Mouse (Mus musculus) left cerebral cortex, adult 18-20 months (tissue): ENCODE measurements around the gene 1700001K19Rik. TPM values are rescaled to one million over a fixed set of nuclear protein-coding genes. Genes with fewer than 3 reads are reported as not detected.
"Not testable (repeated sequence)": the region's sequence is repeated elsewhere in the genome, so short reads cannot be mapped to it uniquely, and the experiment has no call there.

ENCODE experiments used
- DNase-seq, 2 experiments: peaks; one replicate each; pipeline ENCODE4 v3.0.0; 2021 to 2022; ENCODE audit warnings: low spot score in 2 of 2, mixed read lengths in 1 of 2
- long read RNA-seq, 2 experiments: library from polyadenylated mRNA; stranded (forward); transcript quantifications; one replicate each; pipeline ENCODE4 v2.0.0; 2021
- total RNA-seq, 2 experiments: library from RNA; stranded (reverse); gene quantifications; 2 replicates each; pipeline ENCODE4 v1.2.3; 2021

Gene 1700001K19Rik
- not detected for total RNA-seq
- long read RNA-seq, experiment 1: 0 reads
- long read RNA-seq, experiment 2: 0 reads

GRCm38 (mm10) chr12:110682561-110683299 lies at the start of gene 1700001K19Rik:
Gene 1700001K19Rik (minus strand): TSS chr12:110682619.
- no peak for DNase-seq

- DNase-seq: no peak
Measured at GRCm38 (mm10) chr12:110726428-110726827, 44.0 kb upstream of the 1700001K19Rik start.

DNA sequence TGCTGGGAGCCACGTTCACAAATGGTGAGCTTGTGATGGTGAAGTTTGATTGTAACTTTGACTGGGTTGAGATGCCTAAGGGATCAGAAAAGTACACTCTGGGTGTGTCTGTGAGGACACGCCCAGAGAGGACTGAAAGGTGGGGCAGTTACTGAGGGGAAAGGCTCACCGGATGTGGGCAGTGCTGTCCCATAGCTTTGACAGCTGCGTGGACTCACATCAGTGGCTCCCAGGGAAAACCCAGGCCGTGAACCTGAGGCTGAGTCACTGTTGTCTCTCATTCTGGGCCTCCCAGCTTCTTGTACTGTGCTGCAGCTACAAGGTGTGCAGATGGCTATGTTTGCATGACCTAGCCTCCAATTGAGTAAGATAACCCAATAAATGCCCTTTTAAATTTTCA lies 43.1 kb upstream of the 1700001K19Rik start:
- no peak for DNase-seq

GRCm38 (mm10) chr12:110725051-110725450 lies 42.6 kb upstream of the 1700001K19Rik start:
- DNase-seq: no peak

DNA sequence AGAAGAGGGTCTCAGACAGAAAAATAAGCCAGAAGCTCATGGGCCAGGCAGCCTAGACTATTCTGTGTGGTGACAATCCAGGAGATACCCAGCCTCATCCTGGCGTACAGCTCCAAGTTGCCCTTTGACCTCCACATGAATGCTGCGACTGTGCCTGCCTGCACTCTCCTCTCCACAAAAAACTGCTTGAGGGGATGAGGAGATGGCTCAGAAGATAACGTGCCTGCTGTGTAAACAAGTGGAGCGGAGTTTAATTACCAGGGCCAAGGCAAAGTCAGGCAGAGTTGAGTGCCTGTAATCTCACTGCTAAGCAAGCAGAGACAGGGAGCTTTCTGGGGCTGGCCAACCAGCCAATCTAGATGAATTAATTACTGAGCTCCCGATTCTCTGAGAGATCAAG lies 33.6 kb upstream of the 1700001K19Rik start:
- DNase-seq: no peak

DNA sequence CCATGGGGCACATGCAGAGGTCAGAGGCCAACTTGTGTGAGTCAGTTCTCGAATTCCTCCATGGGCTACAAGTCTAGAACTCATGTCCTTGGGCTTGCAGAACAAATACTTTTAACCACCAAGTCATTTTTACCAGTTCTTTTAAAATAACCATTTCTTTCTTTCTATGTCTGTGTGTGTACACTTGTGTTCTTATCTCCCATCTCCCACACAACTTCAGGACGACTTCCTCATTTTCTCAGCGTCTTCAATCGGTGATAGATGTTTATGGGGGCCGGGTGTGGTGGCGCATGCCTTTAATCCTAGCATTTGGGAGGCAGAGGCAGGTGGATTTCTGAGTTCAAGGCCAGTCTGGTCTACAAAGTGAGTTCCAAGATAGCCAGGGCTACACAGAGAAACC lies 31.8 kb upstream of the 1700001K19Rik start:
- no peak for DNase-seq

DNA sequence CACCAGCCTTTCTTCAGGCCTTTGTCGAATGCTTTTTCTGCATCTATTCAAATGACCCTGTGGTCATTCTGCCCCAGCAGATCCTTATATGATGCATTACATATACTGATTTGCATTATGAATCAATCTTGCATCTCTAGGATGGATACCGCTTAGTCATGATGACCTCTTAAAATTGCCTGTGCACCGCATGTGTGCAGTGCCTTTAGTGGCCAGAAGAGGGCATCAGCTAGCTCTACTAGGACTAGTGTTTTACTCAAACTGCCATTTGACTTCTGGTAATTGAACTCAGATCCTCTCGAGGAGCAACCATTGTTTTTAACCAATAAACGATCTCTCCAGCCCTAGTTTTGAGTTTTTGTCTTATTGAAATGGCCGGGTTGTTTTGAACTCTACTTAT lies 31.4 kb upstream of the 1700001K19Rik start:
- no peak for DNase-seq

DNA sequence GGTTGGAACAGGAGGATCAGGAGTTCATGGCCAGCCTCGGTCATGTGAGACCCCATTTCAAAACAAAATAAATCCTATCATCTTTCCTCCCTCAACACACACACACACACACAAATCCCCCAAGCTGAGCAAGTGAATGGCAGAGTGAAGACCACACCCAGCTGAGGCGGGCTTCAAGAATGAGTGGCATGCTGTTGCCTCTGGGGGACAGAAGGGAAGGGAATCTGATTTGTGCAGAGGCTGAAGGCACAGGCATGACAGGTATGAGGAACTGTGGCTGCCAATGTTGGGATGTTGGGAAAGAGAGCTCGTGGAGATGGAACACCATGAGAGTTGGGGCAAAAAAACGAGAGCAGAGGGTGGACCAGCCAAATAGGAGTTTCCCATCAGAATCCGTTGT lies 28.9 kb upstream of the 1700001K19Rik start:
- DNase-seq: no peak

GRCm38 (mm10) chr12:110707451-110707850 lies 25.0 kb upstream of the 1700001K19Rik start:
- no peak for DNase-seq

DNA sequence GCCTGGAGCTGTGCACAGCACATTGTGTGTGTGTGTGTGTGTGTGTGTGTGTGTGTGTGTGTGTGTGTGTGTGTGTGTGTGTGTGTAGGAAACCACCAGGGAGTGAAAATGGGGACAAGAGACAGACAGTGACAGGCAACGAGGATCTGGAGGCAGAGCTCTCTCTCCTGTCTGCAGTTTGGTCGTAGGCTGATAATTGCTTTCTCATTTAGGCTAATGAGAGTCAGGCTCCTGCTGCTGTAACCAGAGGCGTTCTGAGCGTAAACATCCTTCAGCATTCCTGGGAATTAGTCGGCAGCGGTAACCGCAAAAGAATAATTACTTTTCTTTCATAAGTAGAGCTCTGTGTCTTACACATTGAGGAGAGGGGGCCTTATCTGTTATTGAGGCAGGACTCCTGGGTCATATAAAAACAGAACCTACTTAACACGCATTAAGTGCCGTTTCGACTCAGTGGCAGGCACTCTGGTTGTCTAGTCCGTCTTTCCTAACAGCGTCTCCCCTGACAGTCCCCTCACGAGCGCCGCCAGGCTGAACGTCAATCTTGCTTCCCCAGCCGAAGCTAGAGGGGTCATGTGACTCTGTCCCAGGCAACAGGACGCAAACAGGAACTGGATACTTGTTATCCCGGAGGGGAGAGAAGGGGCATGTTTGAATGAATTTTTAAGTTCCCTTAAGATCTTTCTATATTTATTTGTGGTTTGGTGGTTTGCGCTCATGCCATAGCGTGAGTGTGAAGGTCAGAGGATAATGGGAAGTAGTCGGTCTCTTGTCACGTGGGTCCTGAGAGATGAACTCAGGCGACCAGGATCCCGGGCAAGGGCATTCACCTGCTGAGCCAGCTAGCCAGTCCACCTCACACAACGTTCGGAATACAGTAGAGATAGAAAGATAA lies 24.2 kb upstream of the 1700001K19Rik start:
- peak in 1 of 2 experiments; percentile 27 for DNase-seq

- not testable (repeated sequence) for DNase-seq
Measured at GRCm38 (mm10) chr12:110705419-110705818, 23.0 kb upstream of the 1700001K19Rik start.

GRCm38 (mm10) chr12:110703682-110704081 lies 21.3 kb upstream of the 1700001K19Rik start:
- DNase-seq: no peak

DNA sequence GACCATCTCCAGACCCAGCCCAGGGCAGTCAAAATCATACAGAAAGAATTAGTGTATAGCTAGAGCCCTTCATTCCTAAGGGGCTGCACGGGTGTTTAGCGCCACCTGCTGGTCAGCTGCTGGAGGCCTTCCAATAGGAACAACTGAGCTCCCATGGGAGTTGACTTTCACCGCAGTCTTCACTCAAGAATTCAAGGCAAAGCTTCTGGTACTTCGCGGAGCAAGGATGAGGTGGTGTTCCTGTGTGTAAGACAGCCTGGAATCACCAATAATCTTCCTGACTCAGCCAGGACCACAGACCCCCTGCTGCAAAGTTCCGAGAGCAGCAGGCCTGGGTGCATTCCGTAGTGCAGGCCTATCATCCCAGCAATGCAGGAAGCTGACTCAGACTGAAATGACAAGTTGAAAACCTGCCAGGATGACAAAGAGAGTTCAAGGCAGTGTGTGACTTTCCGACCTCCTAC lies 20.6 kb upstream of the 1700001K19Rik start:
- peak; percentile 83 to 93 for DNase-seq

- no peak for DNase-seq
Measured at GRCm38 (mm10) chr12:110702556-110702955, 20.1 kb upstream of the 1700001K19Rik start, which contains the start of gene Hsp90aa1. Gene Hsp90aa1 (minus strand): TSS chr12:110702728.

DNA sequence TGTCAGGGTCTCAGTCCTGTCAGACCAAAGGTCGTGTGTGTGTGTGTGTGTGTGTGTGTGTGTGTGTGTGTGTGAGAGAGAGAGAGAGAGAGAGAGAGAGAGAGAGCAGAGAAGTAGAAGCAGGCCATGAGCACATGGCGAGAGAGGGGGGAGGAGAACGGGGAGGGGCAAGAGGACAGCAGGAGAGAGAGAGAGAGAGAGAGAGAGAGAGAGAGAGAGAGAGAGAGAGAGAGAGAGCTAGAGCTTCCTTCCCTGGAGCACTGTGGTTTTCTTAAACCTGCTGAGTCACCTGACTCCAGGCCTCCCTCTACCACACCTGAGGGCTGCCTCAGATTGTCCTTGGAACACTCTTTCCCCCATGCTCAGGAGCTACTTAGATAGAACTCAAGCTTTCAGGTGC lies 18.9 kb upstream of the 1700001K19Rik start:
- not testable (repeated sequence) for DNase-seq

GRCm38 (mm10) chr12:110700730-110701129 lies 18.3 kb upstream of the 1700001K19Rik start:
- no peak for DNase-seq

DNA sequence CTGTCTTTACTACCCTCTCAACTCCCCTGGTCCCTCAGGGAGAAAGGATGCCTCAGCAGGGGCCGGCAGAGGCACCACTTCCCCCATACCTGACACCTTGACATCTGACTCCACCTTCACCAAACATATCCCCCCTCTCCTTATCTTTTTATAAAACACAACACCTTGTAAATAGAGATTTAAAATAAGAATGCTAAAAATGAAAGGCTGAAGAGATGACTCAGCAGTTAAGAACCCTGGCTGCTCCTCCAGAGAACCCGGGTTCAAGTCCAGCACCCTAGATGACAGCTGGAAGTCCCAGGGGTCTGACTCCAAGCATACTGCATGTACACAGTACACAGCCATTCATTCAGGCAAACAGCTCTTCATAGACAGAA lies 16.7 kb upstream of the 1700001K19Rik start:
- no peak for DNase-seq

GRCm38 (mm10) chr12:110698523-110699170 lies 16.2 kb upstream of the 1700001K19Rik start:
- DNase-seq: no peak

GRCm38 (mm10) chr12:110698080-110698479 lies 15.7 kb upstream of the 1700001K19Rik start:
- no peak for DNase-seq

- DNase-seq: no peak
Measured at GRCm38 (mm10) chr12:110697457-110697856, 15.0 kb upstream of the 1700001K19Rik start.

- DNase-seq: no peak
Measured at GRCm38 (mm10) chr12:110696975-110697400, 14.6 kb upstream of the 1700001K19Rik start.
